Mouse (Mus musculus) intestine, embryonic 16.5 days (tissue): Measurements from ENCODE around the gene Hjurp. TPM values are rescaled to one million over a fixed set of nuclear protein-coding genes. Genes with fewer than 3 reads are reported as not detected.

Experiments used
- ATAC-seq: fragments of 200-750 bp; cut with Nextera tagmentation; 2 replicates; pipeline ENCODE4 v1.8.0; 2017; ENCODE audit warnings: moderate TSS enrichment, moderate library complexity
- H3K27ac ChIP-seq: fragments of 300-500 bp; sonication (generic); 2 replicates; pipeline ENCODE4 v1.5.1; 2014; ENCODE audit warnings: mild to moderate bottlenecking, low read length
- H3K27me3 ChIP-seq: fragments of 300-500 bp; sonication (generic); replicated peaks from 2 replicates; pipeline ENCODE4 v1.6.1; 2014; ENCODE audit warnings: low read length, control low read depth, mixed read lengths; ENCODE audit not compliant: control insufficient read depth, insufficient read depth
- H3K36me3 ChIP-seq: fragments of 300-500 bp; sonication (generic); 2 replicates; pipeline ENCODE4 v1.6.1; 2014; ENCODE audit warnings: low read length, control low read depth; ENCODE audit not compliant: control insufficient read depth, insufficient read depth
- H3K4me1 ChIP-seq: fragments of 300-500 bp; sonication (generic); 2 replicates; pipeline ENCODE4 v1.6.1; 2014; ENCODE audit warnings: low read length, control low read depth, mixed read lengths; ENCODE audit not compliant: control insufficient read depth, insufficient read depth
- H3K4me2 ChIP-seq: fragments of 300-500 bp; sonication (generic); 2 replicates; pipeline ENCODE4 v1.6.1; 2014; ENCODE audit warnings: low read depth, low read length, control low read depth
- H3K4me3 ChIP-seq: fragments of 300-500 bp; sonication (generic); 2 replicates; pipeline ENCODE4 v1.5.1; 2014; ENCODE audit warnings: mild to moderate bottlenecking, low read length
- H3K9ac ChIP-seq: fragments of 300-500 bp; sonication (generic); 2 replicates; pipeline ENCODE4 v1.6.1; 2014; ENCODE audit warnings: low read depth, low read length
- H3K9me3 ChIP-seq: fragments of 300-500 bp; sonication (generic); 2 replicates; pipeline ENCODE4 v1.6.1; 2016; ENCODE audit warnings: low read length, control low read depth; ENCODE audit not compliant: control insufficient read depth
- WGBS: fragments of 180-500 bp; shearing (Covaris S2); extraction: QIAGEN DNeasy Blood & Tissue Kit; methylation state at CpG from one replicate; pipeline ENCODE4 v1.1.7; 2014; 5-methylcytosine and 5-hydroxymethylcytosine counted together
- polyA plus RNA-seq: library from polyadenylated mRNA; unstranded; fragments of >200 nt; fragmentation: Nextera tagmentation; extraction: Ambion mirVana; gene quantifications from 2 replicates; pipeline ENCODE4 v1.2.1, GENCODE M21; 2015

Hjurp gene
- polyA plus RNA-seq, 1 experiment from 2014 or later, result 141 TPM

GRCm38 (mm10) chr1:88238771-88239170, 38.7 kb downstream of the Hjurp start:
- H3K27ac ChIP-seq, result no peak overlapping the region
- no peaks in the 10 kb centered on the region for H3K27me3 ChIP-seq
- ATAC-seq, result no peak
- H3K4me2 ChIP-seq, result no peak overlapping the region
- H3K4me3 ChIP-seq, result no peak overlapping the region
- H3K9ac ChIP-seq, result no peak overlapping the region
- H3K4me1 ChIP-seq, result no peaks in the 10 kb centered on the region
- peaks cover 67% of the 10 kb centered on the region for H3K9me3 ChIP-seq
- 79% methylated on average over 6 of the region's 6 CpGs for WGBS
- no peaks in the 10 kb centered on the region for H3K36me3 ChIP-seq

GRCm38 (mm10) chr1:88237311-88237710, 40.1 kb downstream of the Hjurp start:
- H3K4me1 ChIP-seq, result no peaks in the 10 kb centered on the region
- no peak overlapping the region for H3K4me3 ChIP-seq
- H3K9me3 ChIP-seq, result peaks cover 64% of the 10 kb centered on the region
- no peak overlapping the region for H3K9ac ChIP-seq
- 73% methylated on average over 5 of the region's 5 CpGs for WGBS
- H3K27me3 ChIP-seq, result no peaks in the 10 kb centered on the region
- no peak for ATAC-seq
- no peak overlapping the region for H3K4me2 ChIP-seq
- no peaks in the 10 kb centered on the region for H3K36me3 ChIP-seq
- H3K27ac ChIP-seq, result no peak overlapping the region

- peaks cover 68% of the 10 kb centered on the region for H3K9me3 ChIP-seq
- ATAC-seq, result no peak
- 60% methylated on average over 4 of the region's 4 CpGs for WGBS
Measured at GRCm38 (mm10) chr1:88235894-88236415, 41.5 kb downstream of the Hjurp start.

GRCm38 (mm10) chr1:88235046-88235893, 42.2 kb downstream of the Hjurp start:
- Histone ChIP-seq H3K27me3 (no peaks in the 10 kb centered on the region), H3K9ac (no peak overlapping the region), H3K4me3 (no peak overlapping the region), H3K27ac (no peak overlapping the region), H3K4me1 (no peaks in the 10 kb centered on the region), H3K36me3 (no peaks in the 10 kb centered on the region), H3K4me2 (no peak overlapping the region), H3K9me3 (peaks cover 72% of the 10 kb centered on the region)
- 63% methylated on average over 11 of the region's 11 CpGs for WGBS
- no peak for ATAC-seq

More at GRCm38 (mm10) chr1:88235894-88236415, 41.5 kb downstream of the Hjurp start:
- Histone ChIP-seq H3K4me3 (no peak overlapping the region), H3K27me3 (no peaks in the 10 kb centered on the region), H3K4me1 (no peaks in the 10 kb centered on the region), H3K4me2 (no peak overlapping the region), H3K9ac (no peak overlapping the region), H3K27ac (no peak overlapping the region), H3K36me3 (no peaks in the 10 kb centered on the region)

GRCm38 (mm10) chr1:88234646-88235045, 42.8 kb downstream of the Hjurp start:
- Histone ChIP-seq H3K27ac (no peak overlapping the region), H3K4me2 (no peak overlapping the region), H3K9me3 (peaks cover 78% of the 10 kb centered on the region), H3K9ac (no peak overlapping the region), H3K4me3 (no peak overlapping the region), H3K4me1 (no peaks in the 10 kb centered on the region), H3K27me3 (no peaks in the 10 kb centered on the region), H3K36me3 (no peaks in the 10 kb centered on the region)
- 44% methylated on average over 5 of the region's 5 CpGs for WGBS
- no peak for ATAC-seq

- Histone ChIP-seq H3K36me3 (no peaks in the 10 kb centered on the region), H3K27me3 (no peaks in the 10 kb centered on the region), H3K9me3 (peaks cover 77% of the 10 kb centered on the region), H3K9ac (no peak overlapping the region), H3K4me1 (no peaks in the 10 kb centered on the region), H3K4me3 (no peak overlapping the region), H3K27ac (no peak overlapping the region), H3K4me2 (no peak overlapping the region)
- no peak for ATAC-seq
- WGBS, result 68% methylated on average over 4 of the region's 4 CpGs
Measured at GRCm38 (mm10) chr1:88234248-88234610, 43.2 kb downstream of the Hjurp start.

- Histone ChIP-seq H3K4me3 (no peak overlapping the region), H3K4me1 (no peaks in the 10 kb centered on the region), H3K4me2 (no peak overlapping the region), H3K27me3 (no peaks in the 10 kb centered on the region), H3K36me3 (no peaks in the 10 kb centered on the region), H3K9ac (no peak overlapping the region), H3K27ac (no peak overlapping the region), H3K9me3 (peaks cover 75% of the 10 kb centered on the region)
- WGBS, result 68% methylated on average over 14 of the region's 14 CpGs
- 0 out of 2 replicates have a peak, but pooled peaks have one; percentile 9 for ATAC-seq
Measured at GRCm38 (mm10) chr1:88233421-88234247, 43.8 kb downstream of the Hjurp start.

GRCm38 (mm10) chr1:88232664-88233380, 44.6 kb downstream of the Hjurp start:
- no peaks in the 10 kb centered on the region for H3K27me3 ChIP-seq
- no peak overlapping the region for H3K27ac ChIP-seq
- no peak overlapping the region for H3K4me2 ChIP-seq
- ATAC-seq, result no peak
- no peak overlapping the region for H3K9ac ChIP-seq
- 57% methylated on average over 3 of the region's 3 CpGs for WGBS
- no peaks in the 10 kb centered on the region for H3K36me3 ChIP-seq
- H3K9me3 ChIP-seq, result peaks cover 75% of the 10 kb centered on the region
- H3K4me1 ChIP-seq, result no peaks in the 10 kb centered on the region
- no peak overlapping the region for H3K4me3 ChIP-seq
